Mouse (Mus musculus): ENCODE measurements around the gene Zfp626. TPM values are rescaled to one million over a fixed set of nuclear protein-coding genes. Genes with fewer than 3 reads are reported as not detected.
"Not testable (repeated sequence)": the region's sequence is repeated elsewhere in the genome, so short reads cannot be mapped to it uniquely, and the experiment has no call there.

The Zfp626 gene
- total RNA-seq, 1 experiment from 2014 or later = 14.1 TPM

DNA sequence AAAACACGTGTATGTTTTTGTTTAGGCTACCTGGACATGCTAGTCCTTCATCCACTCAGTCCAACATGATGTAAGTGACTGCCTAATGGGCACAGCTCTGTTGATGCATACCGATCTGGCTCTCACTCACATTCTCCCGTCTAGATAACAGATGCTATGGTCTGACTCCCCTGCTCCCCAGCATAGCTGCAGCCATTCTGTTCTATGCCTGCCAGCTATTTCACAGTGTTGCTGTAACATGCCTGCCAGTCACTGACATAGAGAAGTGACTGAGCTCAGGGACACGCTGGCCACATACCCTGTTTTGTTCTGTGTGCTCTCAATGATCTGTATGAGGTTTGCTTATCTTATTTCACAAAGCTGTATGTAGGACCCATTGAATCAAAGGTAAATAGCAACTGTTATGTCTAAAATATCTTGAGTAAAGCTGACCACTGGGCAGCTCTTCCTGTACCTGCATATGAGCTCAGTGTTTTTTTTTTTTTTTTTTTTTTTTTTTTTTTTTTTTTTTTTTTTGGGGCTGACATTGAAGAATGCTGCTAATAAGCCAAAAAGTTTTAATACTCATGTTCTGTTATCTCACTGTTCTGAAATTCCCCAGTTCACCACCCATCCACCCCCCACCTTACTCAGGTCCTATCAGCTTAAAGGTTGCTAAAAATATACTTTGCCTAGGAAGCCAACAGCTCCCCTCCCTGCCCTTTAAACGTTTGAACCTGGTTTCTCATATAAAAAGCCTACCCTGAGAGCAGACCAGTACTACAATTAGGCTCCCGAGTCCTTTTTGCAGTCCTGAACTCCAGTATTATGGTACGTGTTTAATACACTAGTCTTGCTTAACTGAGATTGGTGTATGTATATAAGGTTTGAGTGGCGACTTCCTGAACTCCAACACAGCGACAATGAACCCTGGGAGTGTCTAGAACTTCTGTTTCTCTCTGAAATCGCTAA lies 52.6 kb downstream of the Zfp626 start:
- no peak; the same call in 1 of the 2 replicates for ATAC-seq (replicated peaks; ENCODE audit: insufficient number of reproducible peaks, low FRiP score, low TSS enrichment, poor library complexity, severe bottlenecking)

GRCm38 (mm10) chr7:27860396-27861235 lies 53.6 kb downstream of the Zfp626 start:
- ATAC-seq (replicated peaks; ENCODE audit: insufficient number of reproducible peaks, low FRiP score, low TSS enrichment, poor library complexity, severe bottlenecking) = peak; percentile 95

- not testable (repeated sequence) for ATAC-seq (replicated peaks; ENCODE audit: insufficient number of reproducible peaks, low FRiP score, low TSS enrichment, poor library complexity, severe bottlenecking)
These were observed 55.6 kb downstream of the Zfp626 start for GRCm38 (mm10) chr7:27862578-27862977.

Other genes starting within 250 kb of the Zfp626 start
- 77.2 to 150 TPM (median 108 TPM) in 3 replicates for gene Akt2, start 215.6 kb upstream of the Zfp626 start, total RNA-seq (2017)
- not detected in 3 replicates for gene Ttc9b, start 153.3 kb upstream of the Zfp626 start, total RNA-seq (2017)
- 3.2 to 18.5 TPM (median 4.4 TPM) in 3 replicates for gene Map3k10, start 132.6 kb upstream of the Zfp626 start, total RNA-seq (2017)
- gene Zfp607b, start 117.9 kb upstream of the Zfp626 start, total RNA-seq (2017) = 0.58 to 1.4 TPM in 2 of 3 replicates, not detected in the other
- gene Zfp60, start 75.8 kb upstream of the Zfp626 start, total RNA-seq (2017) = 5.2 to 9.4 TPM (median 7.4 TPM) in 3 replicates
- 2.5 to 8.0 TPM (median 5.8 TPM) in 3 replicates for gene Zfp59, start 31.4 kb downstream of the Zfp626 start, total RNA-seq (2017)
- gene Zfp607a, start 50.3 kb downstream of the Zfp626 start, total RNA-seq (2017) = 9.2 to 22.9 TPM (median 10.5 TPM) in 3 replicates
- gene Zfp974, start 122.3 kb downstream of the Zfp626 start, total RNA-seq (2017) = 4.3 to 14.5 TPM (median 11.3 TPM) in 3 replicates
- gene Zfp780b, start 172.0 kb downstream of the Zfp626 start, total RNA-seq (2017) = 11.1 to 21.1 TPM (median 16.7 TPM) in 3 replicates
- 6.2 to 12.1 TPM (median 11.3 TPM) in 3 replicates for gene Zfp850, start 206.9 kb downstream of the Zfp626 start, total RNA-seq (2017)
- gene Psmc4, start 242.9 kb downstream of the Zfp626 start, total RNA-seq (2017) = 125 to 153 TPM (median 125 TPM) in 3 replicates

Measured in monocyte, adult 5-6 weeks (primary cell).